Mouse (Mus musculus) left cerebral cortex, adult 9 months (tissue): ENCODE results near the gene Thsd4.
A peak's percentile ranks its signal among the peaks of the same experiment; 100 is the strongest.

Experiments
- DNase-seq, 2 experiments: peaks; one replicate each; pipeline ENCODE4 v3.0.0; 2022; ENCODE audit warnings: low spot score in 2 of 2

The Thsd4 gene

GRCm38 (mm10) chr9:60517148-60517547 is 4.7 kb downstream of the Thsd4 start:
- DNase-seq: no peak

GRCm38 (mm10) chr9:60516379-60516778 is 5.5 kb downstream of the Thsd4 start:
- no peak for DNase-seq

- DNase-seq: no peak
These were observed 8.5 kb downstream of the Thsd4 start for GRCm38 (mm10) chr9:60513329-60513788.

- DNase-seq: no peak
These were observed 11.0 kb downstream of the Thsd4 start for GRCm38 (mm10) chr9:60510876-60511275.

GRCm38 (mm10) chr9:60506136-60506535 is 15.7 kb downstream of the Thsd4 start:
- no peak for DNase-seq

GRCm38 (mm10) chr9:60504378-60505285 is 17.2 kb downstream of the Thsd4 start:
- DNase-seq: no peak

GRCm38 (mm10) chr9:60502220-60502619 is 19.6 kb downstream of the Thsd4 start:
- no peak for DNase-seq

GRCm38 (mm10) chr9:60501504-60502179 is 20.2 kb downstream of the Thsd4 start:
- no peak for DNase-seq

GRCm38 (mm10) chr9:60492275-60492974 is 29.4 kb downstream of the Thsd4 start:
- no peak for DNase-seq

GRCm38 (mm10) chr9:60491489-60492100 is 30.3 kb downstream of the Thsd4 start:
- no peak for DNase-seq

GRCm38 (mm10) chr9:60491079-60491478 is 30.8 kb downstream of the Thsd4 start:
- DNase-seq: no peak

- no peak for DNase-seq
These were observed 33.0 kb downstream of the Thsd4 start for GRCm38 (mm10) chr9:60488816-60489215.

- no peak for DNase-seq
These were observed 39.7 kb downstream of the Thsd4 start for GRCm38 (mm10) chr9:60482165-60482564.

GRCm38 (mm10) chr9:60480052-60480451 is 41.8 kb downstream of the Thsd4 start:
- DNase-seq: peak; percentile 8 to 34

- no peak for DNase-seq
These were observed 43.0 kb downstream of the Thsd4 start for GRCm38 (mm10) chr9:60478806-60479205.

- DNase-seq: no peak
These were observed 43.7 kb downstream of the Thsd4 start for GRCm38 (mm10) chr9:60477991-60478750.

- no peak for DNase-seq
These were observed 61.5 kb downstream of the Thsd4 start for GRCm38 (mm10) chr9:60460010-60460982.

GRCm38 (mm10) chr9:60458468-60458962 is 63.3 kb downstream of the Thsd4 start:
- peak; percentile 7 to 18 for DNase-seq

GRCm38 (mm10) chr9:60457359-60458210 is 64.3 kb downstream of the Thsd4 start:
- DNase-seq: peak in 1 of 2 experiments; percentile 16
